Mouse (Mus musculus) CH12.LX (cell line): Measurements from ENCODE around the gene Ndufa7. TPM values are rescaled to one million over a fixed set of nuclear protein-coding genes. Genes with fewer than 3 reads are reported as not detected.

Experiments used
- DNase-seq: peaks from one replicate; pipeline ENCODE4 v3.0.0-alpha.2; 2013; ENCODE audit errors: extremely low read depth
- H3K27ac ChIP-seq: 2 replicates; pipeline ENCODE4 v1.5.1; 2012; ENCODE audit warnings: low read depth, mild to moderate bottlenecking, control low read depth, moderate library complexity; ENCODE audit not compliant: insufficient read depth
- H3K27me3 ChIP-seq: replicated peaks from 2 replicates; pipeline ENCODE3; 2012; ENCODE audit warnings: inconsistent platforms
- H3K36me3 ChIP-seq, 2 experiments: replicated peaks in 1 of 2; 2 replicates each; pipeline versions ENCODE3 to v1.6.1; 2012; ENCODE audit warnings: inconsistent platforms in 1 of 2, low read length in 1 of 2, mild to moderate bottlenecking in 1 of 2, mixed read lengths in 1 of 2, moderate library complexity in 1 of 2; ENCODE audit not compliant: control insufficient read depth in 1 of 2, insufficient read depth in 1 of 2
- H3K4me1 ChIP-seq, 2 experiments: 2 replicates each; pipeline ENCODE4 v1.6.1; 2012; ENCODE audit warnings: inconsistent platforms in 1 of 2, moderate library complexity in 1 of 2; ENCODE audit not compliant: insufficient read depth in 2 of 2, control insufficient read depth in 1 of 2
- H3K4me2 ChIP-seq: 2 replicates; pipeline ENCODE4 v1.6.1; 2012; ENCODE audit warnings: low read depth, mild to moderate bottlenecking, control low read depth; ENCODE audit not compliant: poor library complexity, insufficient read depth, severe bottlenecking
- H3K4me3 ChIP-seq, 3 experiments: fragments of 150-350 bp in 1 of 3; sonication (generic) in 1 of 3; replicated peaks in 1 of 3; 2 replicates each; pipeline versions ENCODE3 to v1.5.1; 2011 to 2012; ENCODE audit warnings: low read depth in 2 of 3, low read length in 2 of 3, mild to moderate bottlenecking in 2 of 3, moderate library complexity in 2 of 3, control low read depth in 1 of 3, improper control_type of control experiment in 1 of 3, inconsistent platforms in 1 of 3, mixed read lengths in 1 of 3; ENCODE audit not compliant: poor library complexity in 1 of 3
- H3K79me2 ChIP-seq: replicated peaks from 2 replicates; pipeline ENCODE4 v1.6.1; 2012; ENCODE audit warnings: mild to moderate bottlenecking, moderate library complexity; ENCODE audit not compliant: control insufficient read depth, poor library complexity, insufficient read depth, severe bottlenecking; ENCODE audit errors: extremely low read depth
- H3K9ac ChIP-seq: 2 replicates; pipeline ENCODE4 v1.6.1; 2012; ENCODE audit warnings: low read depth, mild to moderate bottlenecking, control low read depth, moderate library complexity; ENCODE audit not compliant: insufficient read depth
- H3K9me3 ChIP-seq: replicated peaks from 2 replicates; pipeline ENCODE3; 2012; ENCODE audit warnings: low read length, inconsistent platforms, mixed read lengths
- BHLHE40 ChIP-seq: IDR thresholded peaks from 2 replicates; pipeline ENCODE4 v1.6.1; 2011; ENCODE audit warnings: mild to moderate bottlenecking, low read depth, low read length, improper control_type of control experiment
- CTCF ChIP-seq, 2 experiments: IDR thresholded peaks in 1 of 2; conservative IDR thresholded peaks in 1 of 2; 2 replicates each; pipeline ENCODE4 v1.5.1; 2011 to 2012; ENCODE audit warnings: low read depth in 2 of 2, low read length in 2 of 2, improper control_type of control experiment in 1 of 2, inconsistent platforms in 1 of 2, mild to moderate bottlenecking in 1 of 2, moderate library complexity in 1 of 2
- ELF1 ChIP-seq: IDR thresholded peaks from 2 replicates; pipeline ENCODE4 v1.6.1; 2014; ENCODE audit warnings: low read depth, mild to moderate bottlenecking, inconsistent platforms, low read length, improper control_type of control experiment
- EP300 ChIP-seq: IDR thresholded peaks from 2 replicates; pipeline ENCODE4 v1.6.1; 2011; ENCODE audit warnings: low read length, improper control_type of control experiment
- MAX ChIP-seq: IDR thresholded peaks from 2 replicates; pipeline ENCODE4 v1.6.1; 2011; ENCODE audit warnings: low read length, improper control_type of control experiment
- MEF2A ChIP-seq: IDR thresholded peaks from 2 replicates; pipeline ENCODE4 v1.6.1; 2014; ENCODE audit warnings: low read depth, mild to moderate bottlenecking, inconsistent platforms, low read length, improper control_type of control experiment, borderline replicate concordance
- MXI1 ChIP-seq: IDR thresholded peaks from 2 replicates; pipeline ENCODE4 v1.6.1; 2011; ENCODE audit warnings: mild to moderate bottlenecking, low read depth, low read length, improper control_type of control experiment
- MYC ChIP-seq: IDR thresholded peaks from 2 replicates; pipeline ENCODE4 v1.6.1; 2011; ENCODE audit warnings: low read depth, mild to moderate bottlenecking, improper control_type of control experiment, low read length
- NELFE ChIP-seq: IDR thresholded peaks from 2 replicates; pipeline ENCODE4 v1.6.1; 2011; ENCODE audit warnings: low read depth, low read length, improper control_type of control experiment
- NRF1 ChIP-seq: IDR thresholded peaks from 2 replicates; pipeline ENCODE4 v1.6.1; 2014; ENCODE audit warnings: low read depth, mild to moderate bottlenecking, inconsistent platforms, low read length, improper control_type of control experiment, moderate library complexity
- PAX5 ChIP-seq: IDR thresholded peaks from 2 replicates; pipeline ENCODE4 v1.6.1; 2012; ENCODE audit warnings: low read length, inconsistent platforms, mixed read lengths
- POLR2A ChIP-seq: IDR thresholded peaks from 2 replicates; pipeline ENCODE4 v1.6.1; 2011; ENCODE audit warnings: low read depth, mild to moderate bottlenecking, improper control_type of control experiment, low read length
- POLR2AphosphoS2 ChIP-seq: IDR thresholded peaks from 2 replicates; pipeline ENCODE4 v1.6.1; 2011; ENCODE audit warnings: low read depth, low read length, improper control_type of control experiment
- SIN3A ChIP-seq: IDR thresholded peaks from 2 replicates; pipeline ENCODE4 v1.6.1; 2012; ENCODE audit warnings: low read length, improper control_type of control experiment, inconsistent platforms
- TCF12 ChIP-seq: IDR thresholded peaks from 2 replicates; pipeline ENCODE4 v1.6.1; 2014; ENCODE audit warnings: low read depth, mild to moderate bottlenecking, inconsistent platforms, low read length, improper control_type of control experiment
- dilution Hi-C: fragments of 300-500 bp; cut with MboI; formaldehyde crosslinking; loops from 2 replicates; pipeline ENCODE4 v1.14.3; 2020; ENCODE audit warnings: low sequenced_read_pairs; ENCODE audit not compliant: extremely low pct_unique_long_range_greater_than_20kb, extremely low pct_ligation_motif_present
- in situ Hi-C: fragments of 300-500 bp; cut with MboI; formaldehyde crosslinking; loops from 3 replicates; pipeline ENCODE4 v1.14.3; 2019; ENCODE audit warnings: low sequenced_read_pairs, low pct_ligation_motif_present, low pct_unique_long_range_greater_than_20kb, mixed read lengths
- polyA plus RNA-seq: library from polyadenylated mRNA; unstranded; fragments of >175 nt; gene quantifications from 2 replicates; pipeline ENCODE4 v1.2.1, GENCODE M21; 2012; ENCODE audit warnings: low read depth; ENCODE audit not compliant: insufficient read length
- total RNA-seq, 2 experiments: library from RNA; depleted of rRNA; stranded (reverse); fragments of 300-350 nt in 1 of 2; fragments of >200 nt in 1 of 2; gene quantifications; 2 replicates each; pipeline ENCODE4 v1.2.3; 2012 to 2014

Gene Ndufa7
- total and polyA plus RNA-seq, 3 experiments = 164 to 364 (median 194) TPM

GRCm38 (mm10) chr17:33842966-33843795 is 18.8 kb downstream of the Ndufa7 start, which contains the start of gene Cd320:
Cd320 (plus strand) TSS chr17:33843091.
- TF ChIP-seq NRF1 (peak; percentile 91), NELFE (peak; percentile 73), MYC (peak; percentile 39; the same call in 1 of the 2 replicates), MXI1 (peak; percentile 100), MAX (peak; percentile 76), SIN3A (peak; percentile 82), TCF12 (peak; percentile 42; the same call in 1 of the 2 replicates), EP300 (no peak), MEF2A (peak; percentile 22; the same call in 1 of the 2 replicates), POLR2A (peak; percentile 81), BHLHE40 (peak; percentile 26; the same call in 1 of the 2 replicates), PAX5 (no peak), POLR2AphosphoS2 (peak; percentile 80; the same call in 1 of the 2 replicates), CTCF (conservative IDR thresholded peaks at IDR 0.05 in 1 of 2, IDR thresholded peaks at IDR 0.05 in 1 of 2; ENCODE audit: low read depth in 2 of 2, low read length in 2 of 2) (no peak)
- in situ Hi-C loops (no loop called here), dilution Hi-C loops (no loop called here)
- peaks cover 13 to 44% of the 10 kb centered on the region in 2 experiments for H3K36me3 ChIP-seq
- no peaks in the 10 kb centered on the region for H3K79me2 ChIP-seq
- peak within 1 kb of the TSS; percentile 75 to 83 (median 81) for H3K4me3 ChIP-seq
- peaks cover 0 to 19% of the 10 kb centered on the region in 2 experiments; a peak in 2 of 4 replicates for H3K4me1 ChIP-seq
- H3K27ac ChIP-seq = no peak within 1 kb of the TSS
- DNase-seq = peak; percentile 90
- no peaks in the 10 kb centered on the region for H3K9me3 ChIP-seq
- H3K4me2 ChIP-seq = peak within 1 kb of the TSS; percentile 80
- no peaks in the 10 kb centered on the region for H3K27me3 ChIP-seq
- H3K9ac ChIP-seq = peak within 1 kb of the TSS; percentile 69

- Histone ChIP-seq H3K27me3 (no peaks in the 10 kb centered on the region), H3K4me3 (no peak overlapping the region), H3K4me2 (no peak overlapping the region), H3K4me1 (peaks cover 0 to 19% of the 10 kb centered on the region in 2 experiments; a peak in 2 of 4 replicates), H3K9ac (no peak overlapping the region), H3K36me3 (peaks cover 16 to 46% of the 10 kb centered on the region in 2 experiments), H3K27ac (no peak overlapping the region), H3K9me3 (no peaks in the 10 kb centered on the region), H3K79me2 (no peaks in the 10 kb centered on the region)
- no peak for DNase-seq
- in situ Hi-C loops = no loop called here
- dilution Hi-C loops = no loop called here
- no peak for TF ChIP-seq ELF1
- TF ChIP-seq, all 38 proteins: peak for 0
Observed at GRCm38 (mm10) chr17:33844196-33844595, 19.8 kb downstream of the Ndufa7 start.
